Mouse (Mus musculus) heart, postnatal 14 days (tissue): ENCODE measurements around the gene Armt1. TPM values are rescaled to one million over a fixed set of nuclear protein-coding genes. Genes with fewer than 3 reads are reported as not detected.

Experiments used
- total RNA-seq, 2 experiments: library from RNA; stranded (reverse); gene quantifications; 2 replicates each; pipeline ENCODE4 v1.2.3; 2021

Armt1 gene
- total RNA-seq, 2 experiments from 2014 or later: 7.1 TPM

Other genes starting within 250 kb of the Armt1 start
- 10 to 100 TPM; 33.5 to 33.6 TPM for gene Akap12, start 166.1 kb upstream of the Armt1 start, total RNA-seq
- 1 to 10 TPM; 6.6 to 7.7 TPM for gene Zbtb2, start 44.4 kb upstream of the Armt1 start, total RNA-seq
- 10 to 100 TPM; 49.3 to 50.9 TPM for gene Rmnd1, start 79 bp upstream of the Armt1 start, total RNA-seq
- gene Ccdc170, start 50.0 kb downstream of the Armt1 start, total RNA-seq: under 1 TPM; 0.20 to 0.96 TPM
- gene Esr1, start 179.1 kb downstream of the Armt1 start, total RNA-seq: 1 to 10 TPM in 1 of 2 experiments, under 1 TPM in 1; 0.59 to 1.2 TPM